In the genomic region with DNA sequence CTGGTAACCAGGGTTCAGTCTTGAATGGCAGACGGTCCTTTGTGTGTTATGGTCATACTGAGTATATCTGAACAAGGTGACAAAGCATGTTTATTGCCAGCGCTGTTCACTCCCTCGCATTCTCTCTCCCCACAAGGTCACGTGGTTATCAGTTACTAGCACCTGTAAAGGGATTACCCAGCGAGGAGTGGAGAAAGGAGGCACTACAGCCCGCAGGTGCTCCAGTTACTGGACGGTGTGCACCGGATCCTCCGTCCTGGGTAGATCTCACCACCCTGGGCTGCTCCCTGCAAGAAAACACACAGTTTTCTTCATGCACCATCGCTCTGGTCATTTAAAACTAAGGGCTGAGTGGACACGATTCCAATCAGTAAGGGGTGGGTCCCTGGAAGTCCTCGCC, we compare ENCODE assay signal across 27 mouse cellular contexts. TPM values are rescaled to one million over a fixed set of nuclear protein-coding genes. Genes with fewer than 3 reads are reported as not detected.
DNase-seq lines count a peak whose midpoint lies in the region; ATAC-seq and TF ChIP-seq lines count a peak whose summit lies in the region.
"Had no signal": no experiment of that assay in that cellular context is flagged by ENCODE, and none has a peak within 500 bp of the region (broad histone marks: within the 10 kb centered on the region; RNA-seq: fewer than 3 reads in every experiment).

No protein-coding gene starts in this region.

- no peaks in the 10 kb centered on the region for H3K9me3 ChIP-seq in forebrain, embryonic 15.5 days
- no peaks in the 10 kb centered on the region for H3K9me3 ChIP-seq in forebrain, embryonic 11.5 days (ENCODE audit: control insufficient read depth, low read length)
- H3K9me3 ChIP-seq in kidney, embryonic 14.5 days (ENCODE audit: control insufficient read depth, low read length): no peaks in the 10 kb centered on the region
- no peaks in the 10 kb centered on the region for H3K9me3 ChIP-seq in midbrain, embryonic 14.5 days (ENCODE audit: control insufficient read depth, low read length)
- H3K9me3 ChIP-seq in midbrain, postnatal 0 days (ENCODE audit: low read length): no peaks in the 10 kb centered on the region
- no peaks in the 10 kb centered on the region for H3K9me3 ChIP-seq in midbrain, embryonic 15.5 days
- H3K9me3 ChIP-seq: embryonic facial prominence, embryonic 12.5 days; liver, embryonic 15.5 days; lung, embryonic 15.5 days; midbrain, embryonic 12.5 days had no signal

- DNase-seq in forebrain, embryonic 11.5 days (ENCODE audit: low spot score): no peak
- DNase-seq in kidney, adult 9 months: no peak
- no peak for DNase-seq in midbrain, embryonic 14.5 days
- no peak for DNase-seq in midbrain, postnatal 0 days (ENCODE audit: low spot score)
- no peak for DNase-seq in B cell, adult 2 months
- DNase-seq: adrenal gland, adult 8-10 months; cerebellum, adult 11-12 months; cerebellum, postnatal 14 days; gastrocnemius, postnatal 36 days; layer of hippocampus, adult 9-11 months; lung, postnatal 4 days had no signal

- H3K4me1 ChIP-seq in forebrain, embryonic 15.5 days: peaks cover 21% of the 10 kb centered on the region
- H3K4me1 ChIP-seq in forebrain, embryonic 11.5 days (replicated peaks; ENCODE audit: control insufficient read depth, insufficient read depth, low read length): peaks cover 11% of the 10 kb centered on the region
- H3K4me1 ChIP-seq in kidney, embryonic 14.5 days (ENCODE audit: control insufficient read depth, insufficient read depth, low read length): no peaks in the 10 kb centered on the region
- H3K4me1 ChIP-seq in midbrain, embryonic 14.5 days (ENCODE audit: control insufficient read depth, insufficient read depth, low read length): peaks cover 15% of the 10 kb centered on the region
- H3K4me1 ChIP-seq in midbrain, postnatal 0 days (ENCODE audit: insufficient read depth, low read length): peaks cover 8% of the 10 kb centered on the region; the same call in 1 of the 2 replicates
- peaks cover 15% of the 10 kb centered on the region for H3K4me1 ChIP-seq in midbrain, embryonic 15.5 days
- H3K4me1 ChIP-seq: liver, embryonic 15.5 days had no signal

- TF ChIP-seq CTCF in midbrain, postnatal 0 days (IDR thresholded peaks at IDR 0.05): no peak

- H3K27me3 ChIP-seq in forebrain, embryonic 15.5 days: no peaks in the 10 kb centered on the region
- no peaks in the 10 kb centered on the region for H3K27me3 ChIP-seq in forebrain, embryonic 11.5 days (ENCODE audit: control insufficient read depth, insufficient read depth, low read length)
- H3K27me3 ChIP-seq in kidney, embryonic 14.5 days (ENCODE audit: control insufficient read depth, insufficient read depth, low read length): no peaks in the 10 kb centered on the region
- H3K27me3 ChIP-seq in midbrain, embryonic 14.5 days (ENCODE audit: control insufficient read depth, insufficient read depth, low read length): no peaks in the 10 kb centered on the region
- no peaks in the 10 kb centered on the region for H3K27me3 ChIP-seq in midbrain, postnatal 0 days (ENCODE audit: insufficient read depth, low read length)
- H3K27me3 ChIP-seq in midbrain, embryonic 15.5 days (replicated peaks): no peaks in the 10 kb centered on the region
- H3K27me3 ChIP-seq: CH12.LX; embryonic facial prominence, embryonic 12.5 days; liver, embryonic 15.5 days; lung, embryonic 15.5 days had no signal

- no peak overlapping the region for H3K4me2 ChIP-seq in forebrain, embryonic 15.5 days (replicated peaks)
- no peak overlapping the region for H3K4me2 ChIP-seq in forebrain, embryonic 11.5 days (ENCODE audit: low read depth, low read length, severe bottlenecking)
- no peak overlapping the region for H3K4me2 ChIP-seq in kidney, embryonic 14.5 days (replicated peaks; ENCODE audit: low read depth, low read length)
- no peak overlapping the region for H3K4me2 ChIP-seq in midbrain, embryonic 14.5 days (ENCODE audit: low read length)
- no peak overlapping the region for H3K4me2 ChIP-seq in midbrain, postnatal 0 days (ENCODE audit: low read depth, low read length, poor library complexity, severe bottlenecking)
- no peak overlapping the region for H3K4me2 ChIP-seq in midbrain, embryonic 15.5 days
- H3K4me2 ChIP-seq: embryonic facial prominence, embryonic 12.5 days; liver, embryonic 15.5 days; lung, embryonic 15.5 days; midbrain, embryonic 12.5 days had no signal

- WGBS in forebrain, embryonic 15.5 days: 82% methylated on average over 12 of the region's 12 CpGs
- WGBS in forebrain, embryonic 11.5 days: 81% methylated on average over 12 of the region's 12 CpGs
- 49% methylated on average over 12 of the region's 12 CpGs for WGBS in kidney, embryonic 14.5 days
- 80% methylated on average over 12 of the region's 12 CpGs for WGBS in midbrain, embryonic 14.5 days
- WGBS in midbrain, postnatal 0 days: 85% methylated on average over 12 of the region's 12 CpGs
- 76% methylated on average over 12 of the region's 12 CpGs for WGBS in midbrain, embryonic 15.5 days

- H3K9ac ChIP-seq in forebrain, embryonic 15.5 days (replicated peaks): no peak overlapping the region
- H3K9ac ChIP-seq in forebrain, embryonic 11.5 days (ENCODE audit: low read length): no peak overlapping the region
- H3K9ac ChIP-seq in kidney, embryonic 14.5 days (ENCODE audit: low read depth, low read length): no peak overlapping the region
- H3K9ac ChIP-seq in midbrain, embryonic 14.5 days (replicated peaks; ENCODE audit: low read length): no peak overlapping the region
- H3K9ac ChIP-seq in midbrain, postnatal 0 days (replicated peaks; ENCODE audit: low read length, poor library complexity, severe bottlenecking): no peak overlapping the region
- no peak overlapping the region for H3K9ac ChIP-seq in midbrain, embryonic 15.5 days
- H3K9ac ChIP-seq: embryonic facial prominence, embryonic 12.5 days; liver, embryonic 15.5 days; lung, embryonic 15.5 days; midbrain, embryonic 12.5 days had no signal

- H3K4me3 ChIP-seq in forebrain, embryonic 15.5 days: no peak overlapping the region
- H3K4me3 ChIP-seq in forebrain, embryonic 11.5 days (ENCODE audit: low read depth, low read length): no peak overlapping the region
- H3K4me3 ChIP-seq in kidney, embryonic 14.5 days (ENCODE audit: low read length): no peak overlapping the region
- no peak overlapping the region for H3K4me3 ChIP-seq in midbrain, embryonic 14.5 days (replicated peaks; ENCODE audit: low read depth, low read length)
- no peak overlapping the region for H3K4me3 ChIP-seq in midbrain, postnatal 0 days (ENCODE audit: low read depth, low read length)
- no peak overlapping the region for H3K4me3 ChIP-seq in midbrain, embryonic 15.5 days
- H3K4me3 ChIP-seq: embryonic facial prominence, embryonic 12.5 days; liver, embryonic 15.5 days; lung, embryonic 15.5 days; midbrain, embryonic 12.5 days had no signal

- no peaks in the 10 kb centered on the region for H3K36me3 ChIP-seq in forebrain, embryonic 15.5 days
- no peaks in the 10 kb centered on the region for H3K36me3 ChIP-seq in forebrain, embryonic 11.5 days (ENCODE audit: control insufficient read depth, insufficient read depth, low read length)
- H3K36me3 ChIP-seq in kidney, embryonic 14.5 days (ENCODE audit: control insufficient read depth, insufficient read depth, low read length): no peaks in the 10 kb centered on the region
- no peaks in the 10 kb centered on the region for H3K36me3 ChIP-seq in midbrain, embryonic 14.5 days (ENCODE audit: control insufficient read depth, insufficient read depth, low read length)
- H3K36me3 ChIP-seq in midbrain, postnatal 0 days (ENCODE audit: insufficient read depth, low read length): no peaks in the 10 kb centered on the region
- H3K36me3 ChIP-seq in midbrain, embryonic 15.5 days (replicated peaks): no peaks in the 10 kb centered on the region
- H3K36me3 ChIP-seq: embryonic facial prominence, embryonic 12.5 days; G1E; liver, embryonic 15.5 days; lung, embryonic 15.5 days; midbrain, embryonic 12.5 days had no signal

- ATAC-seq in forebrain, embryonic 15.5 days (replicated peaks): no peak
- ATAC-seq in forebrain, embryonic 11.5 days (replicated peaks; ENCODE audit: low FRiP score): no peak
- ATAC-seq in kidney, embryonic 14.5 days (ENCODE audit: low FRiP score, low TSS enrichment): 0 out of 2 replicates have a peak, but pooled peaks have one; percentile 52
- no peak for ATAC-seq in midbrain, embryonic 14.5 days (ENCODE audit: low FRiP score, low TSS enrichment)
- ATAC-seq in midbrain, postnatal 0 days (ENCODE audit: low FRiP score): no peak
- no peak for ATAC-seq in midbrain, embryonic 15.5 days (replicated peaks)
- ATAC-seq: activated CD4-positive, CD25-positive, alpha-beta regulatory T cell, adult 4 months; hindbrain, postnatal 0 days had no signal

- H3K27ac ChIP-seq in forebrain, embryonic 15.5 days (replicated peaks): 0 out of 2 replicates have a peak overlapping the region, but pooled peaks have one; percentile 0
- H3K27ac ChIP-seq in forebrain, embryonic 11.5 days (ENCODE audit: low read depth, low read length): no peak overlapping the region
- no peak overlapping the region for H3K27ac ChIP-seq in kidney, embryonic 14.5 days (ENCODE audit: low read depth, low read length)
- H3K27ac ChIP-seq in midbrain, embryonic 14.5 days (replicated peaks; ENCODE audit: low read depth, low read length): 0 out of 2 replicates have a peak overlapping the region, but pooled peaks have one; percentile 20
- no peak overlapping the region for H3K27ac ChIP-seq in midbrain, postnatal 0 days (ENCODE audit: low read depth, low read length)
- H3K27ac ChIP-seq in midbrain, embryonic 15.5 days: 0 out of 2 replicates have a peak overlapping the region, but pooled peaks have one; percentile 17
- H3K27ac ChIP-seq: embryonic facial prominence, embryonic 12.5 days; hindbrain, postnatal 0 days; liver, embryonic 15.5 days; lung, embryonic 15.5 days; midbrain, embryonic 12.5 days had no signal

RNA-seq across cellular contexts. Expression of gene Wdr95, which starts 44.2 kb away (rescaled TPM):
- 0.46 and 0.75 TPM in 2 replicates for polyA plus RNA-seq in forebrain, embryonic 15.5 days (2015; fragmentation: Nextera tagmentation; extraction: Ambion mirVana)
- polyA plus RNA-seq in forebrain, embryonic 11.5 days (2014; fragmentation: Nextera tagmentation; extraction: Ambion mirVana): 0.24 and 0.73 TPM in 2 replicates
- not detected in 2 replicates for polyA plus RNA-seq in kidney, embryonic 14.5 days (2014; fragmentation: Nextera tagmentation; extraction: Ambion mirVana)
- polyA plus RNA-seq in midbrain, embryonic 14.5 days (2014; fragmentation: Nextera tagmentation; extraction: Ambion mirVana): 0.30 TPM in 1 of 2 replicates, not detected in the other
- total RNA-seq in midbrain, postnatal 0 days (2014; rRNA removed): 0.33 TPM in 1 of 2 replicates, not detected in the other
- polyA plus RNA-seq in midbrain, postnatal 0 days (2015; fragmentation: Nextera tagmentation; extraction: Ambion mirVana): 0.28 and 0.41 TPM in 2 replicates
- 0.14 and 0.27 TPM in 2 replicates for polyA plus RNA-seq in midbrain, embryonic 15.5 days (2015; fragmentation: Nextera tagmentation; extraction: Ambion mirVana)
- total RNA-seq: CH12.LX; G1E; gastrocnemius, adult 18-20 months; heart, adult 8-10 months; heart, postnatal 36 days; hindbrain, postnatal 0 days had no signal
- polyA plus RNA-seq: activated CD4-positive, CD25-positive, alpha-beta regulatory T cell, adult 4 months; G1E; heart, embryonic 14.5 days; liver, embryonic 15.5 days; small intestine, adult 2 months had no signal

RNA-seq across cellular contexts. Expression of gene Tex26, which starts 44.8 kb away (rescaled TPM):
- polyA plus RNA-seq in forebrain, embryonic 15.5 days (2015; fragmentation: Nextera tagmentation; extraction: Ambion mirVana): 1.3 and 2.1 TPM in 2 replicates
- polyA plus RNA-seq in forebrain, embryonic 11.5 days (2014; fragmentation: Nextera tagmentation; extraction: Ambion mirVana): 1.6 and 1.7 TPM in 2 replicates
- polyA plus RNA-seq in kidney, embryonic 14.5 days (2014; fragmentation: Nextera tagmentation; extraction: Ambion mirVana): 0.19 and 0.26 TPM in 2 replicates
- polyA plus RNA-seq in midbrain, embryonic 14.5 days (2014; fragmentation: Nextera tagmentation; extraction: Ambion mirVana): 0.81 and 1.00 TPM in 2 replicates
- total RNA-seq in midbrain, postnatal 0 days (2014; rRNA removed): 0.76 and 1.9 TPM in 2 replicates
- 1.3 and 1.4 TPM in 2 replicates for polyA plus RNA-seq in midbrain, postnatal 0 days (2015; fragmentation: Nextera tagmentation; extraction: Ambion mirVana)
- 0.92 and 1.1 TPM in 2 replicates for polyA plus RNA-seq in midbrain, embryonic 15.5 days (2015; fragmentation: Nextera tagmentation; extraction: Ambion mirVana)
- total RNA-seq: adrenal gland, adult 8-10 months; CH12.LX; gastrocnemius, adult 18-20 months; gastrocnemius, postnatal 36 days; heart, adult 8-10 months; heart, postnatal 36 days had no signal
- polyA plus RNA-seq: activated CD4-positive, CD25-positive, alpha-beta regulatory T cell, adult 4 months; G1E; liver, embryonic 15.5 days; small intestine, adult 2 months had no signal

Comparison
In these comparisons a context has a peak if more than half of its experiments do, and no peak if none do; other contexts are left out.
1. H3K27ac ChIP-seq: peak in forebrain, embryonic 15.5 days (single experiment), midbrain, embryonic 14.5 days (single experiment) and midbrain, embryonic 15.5 days (single experiment); none in forebrain, embryonic 11.5 days (single experiment), kidney, embryonic 14.5 days (single experiment) and midbrain, postnatal 0 days (single experiment).